Mouse (Mus musculus): Measurements from ENCODE around the gene Tldc2.

DNA sequence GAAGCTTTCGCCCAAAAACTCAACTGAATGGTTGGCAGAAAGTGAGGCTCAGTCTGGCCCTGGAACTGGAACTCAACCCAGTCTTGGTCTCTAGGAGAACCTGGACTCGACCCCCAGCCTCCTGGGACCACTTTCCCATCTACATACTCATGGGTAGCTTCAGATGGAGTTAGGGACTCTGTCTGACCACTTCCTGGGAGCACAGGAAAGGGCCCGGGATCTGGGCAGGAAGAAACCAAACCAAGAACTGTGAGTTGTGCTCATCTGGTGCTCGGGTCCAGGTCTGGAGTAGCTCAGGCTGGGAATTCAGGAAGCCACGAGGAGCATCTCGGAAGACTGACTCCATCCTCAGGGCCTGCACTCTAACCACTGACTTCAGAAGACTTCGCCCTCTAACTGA lies 10.3 kb upstream of the Tldc2 start:
- TF ChIP-seq POLR2A (IDR thresholded peaks at IDR 0.05; ENCODE audit: low read depth, low read length) (no peak), CTCF (IDR thresholded peaks at IDR 0.05; ENCODE audit: borderline replicate concordance, insufficient read depth, low read length) (no peak)
